Mouse (Mus musculus): ENCODE results near the gene Pidd1.

GRCm38 (mm10) chr7:141390326-141391259 lies 53.2 kb downstream of the Pidd1 start:
- no peak for TF ChIP-seq CEBPB (IDR thresholded peaks at IDR 0.05; ENCODE audit: insufficient read depth, poor library complexity, severe bottlenecking)
- TF ChIP-seq POLR2A (IDR thresholded peaks at IDR 0.05; ENCODE audit: insufficient read length, low read depth): no peak
- no peak for TF ChIP-seq SRF (IDR thresholded peaks at IDR 0.05; ENCODE audit: control insufficient read depth, insufficient read length, low read depth)
- TF ChIP-seq MAX (IDR thresholded peaks at IDR 0.05; ENCODE audit: low read depth): no peak
- TF ChIP-seq TCF12 (IDR thresholded peaks at IDR 0.05; ENCODE audit: insufficient read depth, poor library complexity, severe bottlenecking): no peak
- TF ChIP-seq E2F4 (IDR thresholded peaks at IDR 0.05; ENCODE audit: insufficient read depth): no peak
- no peak for TF ChIP-seq MYOG (IDR thresholded peaks at IDR 0.05; ENCODE audit: control insufficient read depth in 1 of 3, insufficient read depth in 1 of 3, insufficient read length in 2 of 3, low read depth in 2 of 3)
- no peak for TF ChIP-seq MYOD1 (IDR thresholded peaks at IDR 0.05; ENCODE audit: control insufficient read depth in 1 of 3, insufficient read length in 2 of 3, low read depth in 2 of 3)
- TF ChIP-seq POLR2AphosphoS2 (IDR thresholded peaks at IDR 0.05; ENCODE audit: insufficient read length, low read depth): no peak
- TF ChIP-seq TCF3 (IDR thresholded peaks at IDR 0.05; ENCODE audit: insufficient read length, low read depth): no peak
